Mouse (Mus musculus) kidney, postnatal 4 days (tissue): Measurements from ENCODE around the gene Raet1e.
A peak's percentile ranks its signal among the peaks of the same experiment; 100 is the strongest.
"Not testable (repeated sequence)": the region's sequence is repeated elsewhere in the genome, so short reads cannot be mapped to it uniquely, and the experiment has no call there.

Experiments used
- DNase-seq, 2 experiments: peaks; one replicate each; pipeline ENCODE4 v3.0.0; 2021; ENCODE audit warnings: mixed read lengths in 2 of 2

Raet1e gene

DNA sequence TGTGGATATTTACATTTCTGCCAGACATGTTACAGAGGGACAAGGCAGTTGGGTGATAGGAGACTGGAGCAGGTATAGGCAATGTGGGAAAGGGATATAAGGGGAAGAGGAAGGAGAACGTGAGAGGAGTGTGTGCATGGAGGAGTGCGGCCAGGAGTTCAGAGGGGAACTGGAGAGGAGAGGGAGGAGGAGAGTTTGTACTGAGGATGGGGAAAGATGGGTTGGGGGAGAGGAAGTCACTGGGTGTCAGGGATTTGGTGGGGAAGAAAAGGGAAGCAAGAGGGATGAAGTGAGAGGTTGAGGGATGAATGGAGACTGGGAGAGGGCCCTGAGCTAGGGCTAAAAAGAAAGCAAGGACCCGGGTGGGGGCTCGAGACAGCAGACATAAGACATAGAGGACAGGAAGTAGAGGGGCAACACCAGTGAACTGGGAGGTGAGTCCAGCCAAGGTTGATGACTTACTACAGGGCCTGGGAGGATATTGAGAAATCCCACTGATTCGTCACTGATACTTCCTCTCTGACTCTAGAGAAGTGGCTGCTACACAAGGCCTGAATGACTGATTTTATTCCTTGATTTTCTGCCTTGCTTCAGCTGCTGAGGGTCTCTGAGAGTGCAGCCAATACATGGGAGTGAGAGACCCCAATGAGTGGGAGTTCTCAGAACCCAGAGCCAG, 7.1 kb downstream of the Raet1e start:
- not testable (repeated sequence) for DNase-seq

GRCm38 (mm10) chr10:22166025-22166424, 7.7 kb downstream of the Raet1e start:
- not testable (repeated sequence) for DNase-seq

DNA sequence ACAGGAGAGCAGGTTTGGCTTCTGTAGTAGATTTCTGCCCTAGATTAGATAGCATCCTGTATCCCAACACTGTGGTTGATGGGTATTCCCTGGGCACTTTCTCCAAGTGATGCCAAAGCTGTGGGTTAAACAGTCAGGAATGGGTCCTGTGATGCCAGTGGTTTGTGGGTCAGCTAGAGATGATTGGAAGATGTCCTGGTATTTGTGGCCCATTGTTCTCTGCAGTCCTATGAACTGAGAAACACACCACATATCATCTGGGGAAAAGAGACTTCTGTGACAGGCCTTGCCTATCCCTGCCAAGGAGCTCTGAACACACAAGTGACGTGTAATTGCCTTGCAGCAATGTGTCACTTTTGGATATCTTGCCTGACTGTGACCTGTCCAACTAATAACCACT, 8.7 kb downstream of the Raet1e start:
- DNase-seq: not testable (repeated sequence)

GRCm38 (mm10) chr10:22169116-22169515, 10.7 kb downstream of the Raet1e start:
- not testable (repeated sequence) for DNase-seq

GRCm38 (mm10) chr10:22172431-22173334, 14.3 kb downstream of the Raet1e start:
- DNase-seq: not testable (repeated sequence)

DNA sequence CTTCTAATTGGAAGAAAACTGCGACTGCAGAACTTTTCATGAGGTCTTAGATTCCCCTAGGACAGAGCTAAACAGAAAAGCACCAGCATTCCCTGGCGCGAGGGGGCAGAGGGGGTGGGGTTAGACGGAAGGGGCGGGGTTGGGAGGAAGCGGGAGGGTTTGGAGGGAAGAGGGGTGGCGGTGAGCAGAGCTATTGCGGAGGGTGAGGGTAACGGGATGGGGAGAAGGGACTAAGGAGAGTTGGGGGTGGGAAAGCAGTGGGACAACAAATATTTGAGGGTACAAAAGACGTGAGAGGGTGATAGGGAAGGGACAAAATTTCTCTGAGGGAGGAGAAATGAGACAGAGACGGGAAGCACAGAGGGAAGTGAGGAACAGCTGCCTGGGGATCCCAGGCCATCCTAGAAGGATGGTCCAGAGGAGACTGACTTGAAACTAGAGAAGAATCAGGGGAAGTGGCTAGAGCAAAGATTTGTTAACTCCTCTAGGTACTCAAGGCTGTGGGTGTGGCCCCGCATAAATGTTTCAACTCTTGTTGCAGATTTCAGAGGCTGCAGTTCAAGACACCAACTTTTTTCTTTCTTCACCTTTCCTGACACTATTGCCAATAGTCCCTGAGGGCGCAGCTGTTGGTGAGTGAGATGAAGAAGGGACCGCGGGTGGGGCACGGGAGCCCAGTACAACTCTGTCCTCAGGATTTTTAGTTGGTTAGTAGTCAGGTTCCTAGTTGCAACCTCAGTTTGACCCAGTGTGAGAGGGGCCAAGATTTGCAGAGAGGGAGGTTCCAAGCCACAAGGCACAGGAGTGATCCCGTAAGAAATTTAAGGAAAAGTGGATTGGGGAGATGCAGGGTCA, 15.2 kb downstream of the Raet1e start:
- DNase-seq: not testable (repeated sequence)

GRCm38 (mm10) chr10:22174190-22174487, 15.8 kb downstream of the Raet1e start:
- DNase-seq: not testable (repeated sequence)

DNA sequence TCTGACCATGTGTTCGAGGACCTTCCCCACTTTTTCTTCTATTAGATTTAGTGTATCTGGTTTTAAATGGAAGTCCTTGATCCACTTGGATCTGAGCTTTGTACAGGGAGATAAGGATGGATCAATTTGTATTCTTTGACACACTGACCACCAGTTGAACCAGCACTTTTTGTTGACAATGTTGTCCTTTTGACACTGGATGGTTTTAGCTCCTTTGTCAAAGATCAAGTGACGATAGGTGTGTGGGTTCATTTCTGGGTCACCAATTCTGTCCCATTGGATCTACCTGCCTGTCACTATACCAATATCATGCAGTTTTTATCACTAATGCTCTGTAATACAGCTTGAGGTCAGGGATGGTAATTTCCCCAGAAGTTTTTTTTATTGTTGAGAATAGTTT, 18.1 kb downstream of the Raet1e start:
- not testable (repeated sequence) for DNase-seq

DNA sequence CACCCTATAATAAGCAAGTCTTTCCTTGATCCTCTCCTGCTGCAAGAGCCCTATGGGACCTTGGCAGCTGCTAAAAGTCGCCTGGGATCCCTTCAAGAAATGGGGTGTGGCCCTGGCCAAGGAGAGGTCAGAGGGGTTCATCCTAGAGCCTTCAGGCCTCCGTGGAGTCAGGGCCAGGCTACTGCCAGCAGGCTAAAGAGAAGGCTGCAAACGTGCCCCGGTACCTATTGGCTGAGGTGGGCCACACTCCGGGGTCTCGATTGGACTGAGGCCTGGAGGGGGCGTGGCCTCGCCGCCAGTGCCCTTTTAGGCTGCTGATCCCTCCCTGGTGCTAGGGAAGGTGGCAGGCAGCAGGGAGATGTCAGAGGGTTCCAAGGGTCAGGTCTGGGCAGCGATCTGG, 32.7 kb downstream of the Raet1e start:
- peak in 1 of 2 experiments; percentile 5 for DNase-seq

DNA sequence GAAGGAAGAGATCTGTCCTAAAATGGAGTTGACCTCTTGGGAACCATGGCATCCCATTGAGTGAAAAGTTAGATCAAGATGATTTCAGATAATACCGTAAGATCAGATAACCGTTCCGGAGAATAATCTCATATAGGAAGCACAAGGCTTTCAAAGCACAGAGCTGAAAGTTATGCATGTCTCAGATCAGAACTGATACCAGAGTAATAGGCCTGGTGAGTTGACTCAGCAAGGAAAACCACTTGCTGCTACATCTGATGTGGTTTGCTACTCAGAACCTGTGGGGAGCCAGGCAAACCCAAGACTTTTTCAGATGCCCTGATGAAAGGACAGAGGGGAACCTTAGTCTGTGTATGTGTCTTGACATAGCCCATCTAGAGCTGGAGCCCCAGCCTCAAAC, 43.0 kb downstream of the Raet1e start:
- DNase-seq: not testable (repeated sequence)

DNA sequence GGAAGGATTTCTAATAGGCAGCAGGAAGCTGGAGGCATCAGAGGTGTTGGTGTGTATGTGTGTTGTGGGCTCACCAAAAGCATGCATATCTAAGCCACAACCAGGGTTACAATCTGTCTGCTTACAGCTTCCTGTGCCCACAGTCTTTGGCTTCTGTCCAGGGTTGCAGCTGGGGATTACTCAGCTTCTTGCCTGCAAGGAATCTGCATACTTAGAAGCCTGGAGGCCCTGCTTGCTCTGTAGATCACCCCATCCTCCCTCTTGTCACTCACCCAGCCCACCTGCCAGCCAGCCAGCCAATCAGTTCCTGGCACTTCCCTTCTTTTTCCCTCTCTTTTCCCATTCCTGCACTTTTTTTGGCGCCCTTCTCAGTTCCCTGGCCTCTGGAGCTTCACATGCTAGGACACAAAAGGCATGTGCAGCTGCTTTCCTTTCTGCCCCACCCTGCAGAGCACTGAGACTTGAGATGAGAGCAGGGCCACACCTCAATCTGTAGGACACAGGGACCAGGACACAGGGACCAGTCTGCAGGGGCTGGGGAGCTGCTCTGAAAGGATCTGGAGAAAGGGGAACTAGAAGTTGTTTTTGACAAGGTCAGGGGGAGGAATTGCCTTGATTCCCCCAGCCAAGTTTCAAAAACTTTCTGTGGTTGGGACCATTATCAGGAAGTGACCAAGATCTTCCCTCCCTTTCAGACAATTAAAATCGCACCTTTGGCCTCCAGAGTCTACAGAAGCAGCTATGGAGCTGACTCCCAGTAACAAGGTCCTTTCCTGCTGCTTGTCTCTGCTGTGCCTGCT, 44.6 kb downstream of the Raet1e start:
- DNase-seq: not testable (repeated sequence)

- not testable (repeated sequence) for DNase-seq
Observed at GRCm38 (mm10) chr10:22206443-22206842, 48.1 kb downstream of the Raet1e start.

- DNase-seq: peak; percentile 78 to 82
Observed at GRCm38 (mm10) chr10:22212012-22212696, 53.8 kb downstream of the Raet1e start.

DNA sequence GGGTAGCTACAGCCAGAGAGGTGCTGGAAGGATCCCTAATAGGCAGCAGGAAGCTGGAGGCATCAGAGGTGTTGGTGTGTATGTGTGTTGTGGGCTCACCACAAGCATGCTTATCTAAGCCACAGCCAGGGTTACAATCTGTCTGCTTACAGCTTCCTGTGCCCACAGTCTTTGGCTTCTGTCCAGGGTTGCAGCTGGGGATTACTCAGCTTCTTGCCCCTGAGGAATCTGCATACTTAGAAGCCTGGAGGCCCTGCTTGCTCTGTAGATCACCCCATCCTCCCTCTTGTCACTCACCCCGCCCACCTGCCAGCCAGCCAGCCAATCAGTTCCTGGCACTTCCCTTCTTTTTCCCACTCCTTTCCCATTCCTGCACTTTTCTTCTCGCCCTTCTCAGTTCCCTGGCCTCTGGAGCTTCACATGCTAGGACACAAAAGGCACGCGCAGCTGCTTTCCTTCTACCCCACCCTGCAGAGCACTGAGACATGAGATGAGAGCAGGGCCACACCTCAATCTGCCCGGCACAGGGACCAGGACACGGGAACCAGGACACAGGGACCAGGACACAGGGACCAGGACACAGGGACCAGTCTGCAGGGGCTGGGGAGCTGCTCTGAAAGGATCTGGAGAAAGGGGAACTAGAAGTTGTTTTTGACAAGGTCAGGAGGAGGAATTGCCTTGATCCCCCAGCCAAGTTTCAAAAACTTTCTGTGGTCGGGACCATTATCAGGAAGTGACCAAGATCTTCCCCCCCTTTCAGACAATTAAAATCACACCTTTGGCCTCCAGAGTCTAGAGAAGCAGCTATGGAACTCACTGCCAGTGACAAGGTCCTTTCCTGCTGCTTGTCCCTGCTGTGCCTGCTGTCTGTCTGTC, 65.3 kb downstream of the Raet1e start:
- DNase-seq: peak; percentile 34 to 46

DNA sequence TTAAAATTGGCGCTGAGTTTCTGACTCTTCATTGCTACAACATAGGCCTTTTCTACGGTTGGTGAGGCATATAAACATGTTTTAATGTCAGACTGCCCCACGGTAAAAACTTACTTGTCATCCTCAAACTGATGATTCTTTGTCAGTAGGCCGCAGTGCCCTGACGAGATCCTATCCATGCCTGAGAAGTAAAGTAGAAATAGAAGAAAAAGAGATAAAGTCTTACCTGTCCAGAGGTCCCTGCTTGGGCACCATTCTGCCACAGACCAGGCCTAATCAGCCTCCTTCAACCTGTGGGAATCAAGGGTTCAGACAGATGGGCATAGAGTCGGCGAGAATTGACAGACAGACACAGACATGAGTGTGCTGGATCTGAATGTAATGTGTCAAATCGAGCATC, 106.7 kb downstream of the Raet1e start:
- DNase-seq: no peak

GRCm38 (mm10) chr10:22270879-22271786, 112.8 kb downstream of the Raet1e start:
- not testable (repeated sequence) for DNase-seq

- DNase-seq: peak; percentile 26 to 40
Observed at GRCm38 (mm10) chr10:22272914-22273683, 114.7 kb downstream of the Raet1e start.

DNA sequence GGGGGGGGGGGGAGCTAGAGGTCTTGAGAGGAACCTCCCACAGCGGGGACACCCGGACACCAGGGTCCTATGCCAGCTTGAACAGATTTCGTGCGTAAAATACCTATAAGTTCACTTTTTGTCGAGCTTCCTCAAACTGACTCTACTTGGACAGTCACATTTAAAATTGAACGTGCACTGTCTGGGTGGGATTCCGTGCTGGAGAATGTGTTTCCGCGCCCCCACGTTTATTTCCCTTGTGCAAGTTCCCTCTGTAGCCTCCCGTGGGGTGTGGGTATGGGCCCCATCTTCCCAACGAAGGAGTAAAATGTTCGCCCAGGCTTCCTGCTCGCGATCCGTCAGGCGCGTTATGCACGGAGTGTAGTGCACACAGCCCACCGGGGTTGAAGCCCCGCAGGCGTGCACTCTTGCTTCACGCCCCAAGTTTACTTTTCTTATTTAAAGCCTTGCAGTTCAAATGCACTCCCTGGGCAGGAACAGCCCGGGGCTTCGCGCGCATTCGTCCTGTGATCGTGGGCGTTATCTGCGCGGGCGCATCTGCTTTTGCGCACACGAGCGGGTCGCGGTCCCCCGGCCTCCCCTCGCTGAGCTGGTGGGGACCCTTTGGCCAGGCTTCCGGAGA, 115.4 kb downstream of the Raet1e start:
- peak; percentile 4 to 13 for DNase-seq
